Mouse (Mus musculus): ENCODE data around the gene Phb2.
A peak's percentile ranks its signal among the peaks of the same experiment; 100 is the strongest.
"Not testable (repeated sequence)": the region's sequence is repeated elsewhere in the genome, so short reads cannot be mapped to it uniquely, and the experiment has no call there.

The Phb2 gene

GRCm38 (mm10) chr6:124711824-124712782, at the start of gene Phb2, which contains the start of gene Emg1:
Phb2 (plus strand) TSS chr6:124712336.
Emg1 (minus strand) TSS chr6:124712178.
- peak; percentile 97 for DNase-seq

DNA sequence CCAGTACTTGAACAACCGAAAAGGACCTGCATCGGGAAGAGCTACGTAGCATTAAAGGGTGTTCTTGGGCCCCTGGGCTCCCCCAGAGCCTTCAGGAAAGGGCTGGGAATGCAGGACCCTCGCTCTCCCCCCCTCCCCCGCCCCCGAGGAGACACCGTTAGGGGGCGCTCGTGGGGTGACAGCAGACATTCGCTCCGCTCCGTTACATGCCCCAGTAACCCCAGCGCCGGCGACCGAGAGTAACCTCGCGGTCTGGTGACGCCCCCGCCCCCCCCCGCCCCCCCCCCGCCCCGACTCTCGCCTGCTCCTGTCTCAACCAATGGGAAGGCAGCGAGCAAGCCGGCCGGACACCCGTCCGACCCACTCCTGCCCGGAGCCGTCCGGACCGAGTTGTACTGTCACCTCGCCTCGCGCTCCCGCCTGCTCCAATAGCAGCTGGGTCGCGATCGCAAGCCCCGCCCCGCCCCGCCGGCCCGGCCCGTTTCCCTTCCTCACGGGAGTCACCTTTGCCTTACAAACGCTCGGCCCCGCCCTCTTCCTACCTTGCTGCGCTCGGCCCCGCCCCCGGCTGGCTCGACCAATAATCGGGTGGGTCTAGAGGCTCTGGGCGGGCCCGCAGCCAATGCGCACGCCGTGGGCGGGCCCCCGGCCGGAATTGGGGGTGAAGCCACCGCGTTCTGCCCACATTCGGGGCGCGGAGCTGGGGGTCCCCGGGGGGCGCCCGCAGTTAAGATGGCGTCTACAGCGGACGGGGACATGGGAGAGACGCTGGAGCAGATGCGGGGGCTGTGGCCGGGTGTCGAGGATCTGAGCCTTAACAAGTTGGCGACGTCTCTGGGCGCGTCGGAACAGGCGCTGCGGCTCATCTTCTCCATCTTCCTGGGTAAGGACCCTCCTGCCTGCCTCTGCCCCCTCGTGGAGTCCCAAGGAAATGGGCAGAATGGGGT, 49.4 kb upstream of the Phb2 start, which contains the start of gene Lpcat3:
Lpcat3 (plus strand) TSS at position 551 of the 947 bp plus-strand sequence.
- peak; percentile 100 for DNase-seq

- no peak for DNase-seq
Measured at GRCm38 (mm10) chr6:124663424-124663795, 48.7 kb upstream of the Phb2 start.

DNA sequence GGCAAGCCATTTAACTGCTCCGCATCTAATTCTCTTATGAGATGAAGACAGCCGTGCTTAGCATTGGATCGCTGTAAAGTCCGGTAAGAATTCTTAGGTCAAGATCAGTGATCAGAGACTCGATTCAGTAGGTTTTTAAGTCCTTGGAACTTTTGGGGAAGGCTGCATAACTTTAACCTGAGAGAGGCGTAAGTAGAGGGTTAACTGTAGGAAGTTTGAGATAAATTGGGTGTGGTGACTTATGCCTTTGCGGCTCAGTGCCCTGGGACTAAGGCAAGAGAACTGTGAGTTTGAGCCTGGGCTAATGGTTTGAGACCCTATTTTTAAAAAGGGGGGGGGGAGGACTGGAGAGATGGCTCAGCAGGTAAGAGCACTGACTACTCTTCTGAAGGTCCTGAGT, 47.9 kb upstream of the Phb2 start:
- no peak for DNase-seq

DNA sequence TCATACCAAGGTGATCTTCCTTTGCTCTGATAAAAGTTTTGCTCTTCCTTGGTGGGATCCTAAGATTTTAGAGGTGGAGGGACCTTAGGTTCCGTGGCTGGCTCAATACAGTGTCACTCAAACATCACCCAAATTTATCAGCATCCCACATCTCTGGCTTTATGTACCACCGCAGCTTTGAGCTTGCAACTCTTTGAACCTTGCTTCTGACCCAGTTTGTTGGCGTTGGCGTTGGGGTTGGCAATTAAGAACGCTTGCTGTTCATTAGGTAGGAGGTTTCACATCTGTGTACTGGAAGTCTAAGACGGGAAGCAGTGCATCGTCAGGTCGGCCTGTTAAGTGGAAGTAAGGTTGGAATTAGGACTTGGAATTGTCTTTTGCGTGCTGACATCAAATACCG, 47.1 kb upstream of the Phb2 start:
- DNase-seq = no peak

DNA sequence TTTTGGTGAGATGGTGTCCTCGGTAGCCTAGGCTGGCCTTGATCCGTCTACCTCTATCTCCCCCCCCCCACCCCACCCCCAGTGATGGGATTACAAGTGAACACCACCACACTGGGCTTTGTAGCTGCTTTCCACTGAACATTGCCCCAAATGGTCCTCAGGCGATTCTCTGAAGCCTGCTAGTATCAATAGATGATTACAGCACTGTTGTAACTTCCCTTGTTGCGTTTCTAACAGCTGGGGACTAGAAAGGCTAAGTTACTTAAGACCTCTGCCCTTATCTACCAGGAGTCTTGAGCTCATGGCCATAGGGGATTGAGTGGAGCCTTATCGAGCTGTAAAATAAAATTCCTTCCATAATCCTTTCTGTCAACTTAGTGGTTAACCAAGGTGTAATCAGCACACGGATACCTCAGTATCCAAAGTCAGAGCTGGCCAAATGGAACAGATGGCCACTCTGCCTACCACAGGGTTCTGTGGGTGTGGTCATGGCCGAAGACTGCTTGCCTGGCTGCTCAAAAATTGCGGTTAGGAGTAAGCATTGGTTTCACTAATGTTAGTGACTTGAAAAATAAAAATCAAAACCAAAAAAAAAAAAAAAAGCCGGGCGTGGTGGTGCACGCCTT, 42.8 kb upstream of the Phb2 start:
- DNase-seq = peak; percentile 85

GRCm38 (mm10) chr6:124670281-124670900, 41.7 kb upstream of the Phb2 start:
- DNase-seq = no peak

DNA sequence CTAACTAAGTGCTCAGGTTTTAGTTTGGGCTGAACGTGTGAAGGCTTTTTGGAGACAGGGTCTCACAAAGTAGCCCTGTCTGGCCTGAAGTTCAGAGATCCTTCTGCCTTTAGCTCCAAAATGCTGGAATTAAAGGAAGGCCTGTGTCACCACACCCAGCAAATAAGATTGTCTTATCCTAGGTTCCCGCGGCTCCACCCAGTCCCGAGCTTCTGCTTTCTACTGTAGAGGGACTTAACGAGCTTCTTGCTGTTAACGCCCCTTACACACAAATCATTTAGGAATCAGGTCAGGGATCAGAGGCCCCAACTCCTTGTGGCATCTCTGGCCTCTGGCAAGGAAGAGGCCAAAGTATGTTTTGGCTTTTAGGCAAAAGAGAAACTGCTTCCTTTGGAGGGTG, 40.0 kb upstream of the Phb2 start:
- DNase-seq = no peak

DNA sequence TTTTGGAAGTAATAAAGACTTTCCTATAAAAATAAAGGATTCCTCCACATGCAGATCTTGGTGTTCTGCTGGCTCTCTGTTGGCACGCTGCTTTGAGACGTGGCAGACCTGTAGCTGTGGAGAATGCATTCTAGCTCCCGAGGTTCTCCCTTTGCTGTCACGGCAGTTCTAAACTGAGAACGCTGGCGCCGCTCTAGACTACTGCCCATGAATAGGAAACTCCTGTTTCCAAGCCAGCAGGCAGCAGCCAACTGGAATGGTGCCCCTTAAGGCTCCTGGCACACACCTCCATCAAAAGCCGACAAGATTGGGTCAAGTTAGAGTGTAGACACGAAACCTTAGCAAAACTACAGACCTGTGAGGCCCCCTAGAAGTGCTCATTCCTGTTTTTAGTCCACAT, 38.5 kb upstream of the Phb2 start:
- DNase-seq = peak; percentile 77

GRCm38 (mm10) chr6:124674591-124674990, 37.5 kb upstream of the Phb2 start:
- DNase-seq = no peak

DNA sequence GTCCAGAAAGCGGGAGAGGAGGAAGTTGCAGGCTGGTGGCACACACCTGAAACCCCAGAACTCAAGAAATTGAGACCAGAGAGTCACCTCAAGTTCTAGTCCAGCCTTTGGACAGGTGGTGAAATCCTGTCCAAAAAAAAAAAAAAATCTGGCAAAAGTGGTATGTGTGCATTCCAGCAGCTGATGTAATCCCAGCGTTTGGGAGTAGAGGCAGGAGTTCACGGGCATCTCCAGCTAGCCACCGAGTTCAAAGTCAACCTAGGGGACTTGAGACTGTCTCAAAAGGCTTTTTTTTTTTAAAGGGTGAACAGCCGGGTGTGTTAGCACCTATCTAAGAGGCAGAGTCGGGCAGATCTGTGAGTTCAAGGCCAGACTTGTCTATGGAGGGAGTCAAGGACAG, 36.0 kb upstream of the Phb2 start:
- DNase-seq = no peak

DNA sequence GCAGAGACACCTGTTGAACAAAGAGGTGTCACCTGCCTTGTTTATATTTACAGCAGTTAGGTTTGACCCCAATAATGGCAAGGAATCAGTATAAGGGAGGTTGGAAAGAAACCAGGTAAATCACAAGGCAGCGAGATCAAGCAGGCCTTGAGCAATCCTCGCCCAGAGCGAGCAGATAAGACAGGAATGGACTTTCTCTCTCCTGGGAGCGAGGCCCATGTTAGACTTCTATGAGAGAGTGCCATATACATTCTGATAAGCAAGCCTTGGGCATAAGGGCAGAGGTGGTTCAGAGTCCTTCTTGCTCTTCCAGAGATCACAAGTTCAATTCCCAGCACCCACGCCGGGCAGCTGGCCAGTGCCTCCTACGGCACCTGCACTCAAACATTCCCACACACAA, 33.4 kb upstream of the Phb2 start:
- no peak for DNase-seq

- no peak for DNase-seq
Measured at GRCm38 (mm10) chr6:124679486-124679885, 32.6 kb upstream of the Phb2 start.

DNA sequence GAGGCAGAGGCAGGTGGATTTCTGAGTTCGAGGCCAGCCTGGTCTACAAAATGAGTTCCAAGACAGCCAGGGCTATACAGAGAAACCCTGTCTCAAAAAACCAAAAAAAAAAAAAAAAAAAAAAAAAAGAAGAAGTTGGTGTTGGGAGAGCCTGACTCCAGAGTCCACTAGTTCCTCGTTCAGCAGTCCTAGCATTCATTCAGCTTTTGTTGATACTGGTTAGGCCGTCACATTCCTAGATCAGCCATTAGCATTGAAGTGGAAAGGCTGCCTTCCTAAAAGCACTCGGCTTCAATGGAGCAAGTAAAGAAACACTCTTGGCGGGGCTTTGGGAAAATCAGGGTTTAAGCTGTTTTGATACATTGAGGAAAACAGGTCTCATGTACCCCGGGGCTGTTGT, 29.8 kb upstream of the Phb2 start:
- DNase-seq = not testable (repeated sequence)

DNA sequence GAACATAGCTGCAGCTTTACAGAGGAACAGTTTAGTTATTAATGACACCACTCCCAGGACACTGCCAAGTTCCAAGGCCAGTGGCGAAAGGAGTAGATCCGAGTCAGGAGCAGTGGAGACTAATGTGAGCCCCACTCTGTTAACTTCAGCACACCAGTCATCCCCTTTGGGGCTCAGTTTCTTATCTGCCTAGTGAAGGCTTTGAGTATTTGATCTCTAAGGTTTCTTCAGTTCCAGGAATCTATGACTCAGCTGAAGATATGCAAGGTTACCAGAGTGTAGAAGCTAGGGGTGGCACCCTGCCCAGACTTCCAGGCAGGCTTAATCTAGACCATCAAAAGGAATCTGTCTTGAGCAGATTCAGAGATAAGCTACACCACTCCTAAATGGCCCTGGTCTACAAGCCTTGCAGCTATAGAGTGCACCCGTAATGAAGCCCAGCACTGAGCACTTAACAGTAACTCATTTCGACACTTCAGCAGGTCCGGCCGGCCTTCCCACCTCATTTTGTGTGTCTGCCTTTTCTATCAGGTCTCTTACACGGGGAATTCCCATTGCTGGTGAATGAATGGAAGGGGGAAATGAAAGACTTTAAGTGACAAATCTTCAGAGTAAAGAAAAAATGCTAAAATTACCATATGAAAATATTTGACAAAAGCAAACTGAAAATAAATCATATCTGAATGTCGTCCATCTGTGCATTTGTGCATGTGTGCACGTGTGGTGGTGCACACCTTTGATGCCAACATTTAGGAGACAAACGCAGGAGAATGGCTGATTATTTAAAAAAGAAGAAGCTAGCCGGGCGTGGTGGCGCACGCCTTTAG, 28.3 kb upstream of the Phb2 start:
- DNase-seq = no peak

- DNase-seq = no peak
Measured at GRCm38 (mm10) chr6:124685606-124686386, 26.3 kb upstream of the Phb2 start.

- not testable (repeated sequence) for DNase-seq
Measured at GRCm38 (mm10) chr6:124686644-124687043, 25.5 kb upstream of the Phb2 start.

- DNase-seq = no peak
Measured at GRCm38 (mm10) chr6:124688151-124688758, 23.9 kb upstream of the Phb2 start.

DNA sequence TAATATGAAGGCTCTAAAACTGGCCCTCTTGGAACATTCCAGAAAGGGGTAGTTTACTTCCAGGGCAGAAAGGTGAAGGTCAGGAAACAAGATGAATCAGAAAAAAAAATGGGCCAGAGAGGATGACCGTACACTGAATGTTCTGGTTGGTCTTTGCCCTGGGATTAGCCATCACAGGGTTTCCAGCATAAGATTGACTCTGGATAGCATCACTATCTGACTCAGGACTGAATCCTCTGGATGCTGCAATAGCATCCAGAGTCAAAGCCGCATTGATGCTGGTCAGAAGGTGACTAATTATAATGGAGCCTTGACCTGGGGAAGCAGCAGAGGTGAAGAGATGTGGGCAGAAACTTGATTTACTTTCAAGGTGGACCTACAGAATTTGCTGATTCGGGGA, 23.1 kb upstream of the Phb2 start:
- no peak for DNase-seq

- no peak for DNase-seq
Measured at GRCm38 (mm10) chr6:124690517-124690916, 21.6 kb upstream of the Phb2 start.

All from cerebellum, adult 11-12 months (tissue).